Mouse (Mus musculus): ENCODE results near the gene Gm17374. TPM values are rescaled to one million over a fixed set of nuclear protein-coding genes. Genes with fewer than 3 reads are reported as not detected.
A peak's percentile ranks its signal among the peaks of the same experiment; 100 is the strongest.
"Not testable (repeated sequence)": the region's sequence is repeated elsewhere in the genome, so short reads cannot be mapped to it uniquely, and the experiment has no call there.

Gm17374 gene
- not detected for total RNA-seq (2022)

GRCm38 (mm10) chr2:140151743-140152142, at the start of gene Gm17374:
TSS of gene Gm17374 (plus strand) at chr2:140152043.
- not testable (repeated sequence) for DNase-seq (ENCODE audit: low spot score)

- DNase-seq (ENCODE audit: low spot score): no peak
Observed at GRCm38 (mm10) chr2:140104951-140105350, 46.9 kb upstream of the Gm17374 start.

DNA sequence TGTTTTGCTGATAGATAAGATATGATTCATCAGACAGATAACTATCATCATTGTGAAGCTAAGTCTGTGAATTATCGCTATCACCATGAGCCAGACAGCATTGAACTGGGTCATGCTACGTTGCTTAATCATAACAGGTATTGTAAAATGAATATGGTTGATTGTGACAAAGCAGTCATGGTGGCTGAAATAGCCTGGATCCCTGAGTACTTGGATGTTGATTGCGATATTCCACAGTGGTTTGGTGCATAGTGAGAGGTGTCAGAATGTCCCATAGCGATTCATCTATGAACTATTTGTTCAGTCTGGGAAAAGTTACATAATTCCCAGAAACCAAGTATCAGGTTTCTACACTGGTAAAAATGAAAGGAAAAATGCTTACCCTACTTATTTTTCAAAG, 44.2 kb upstream of the Gm17374 start:
- DNase-seq (ENCODE audit: low spot score): no peak

- DNase-seq (ENCODE audit: low spot score): no peak
Observed at GRCm38 (mm10) chr2:140108945-140109344, 42.9 kb upstream of the Gm17374 start.

- DNase-seq (ENCODE audit: low spot score): no peak
Observed at GRCm38 (mm10) chr2:140113851-140114250, 38.0 kb upstream of the Gm17374 start.

- no peak for DNase-seq (ENCODE audit: low spot score)
Observed at GRCm38 (mm10) chr2:140125516-140125915, 26.3 kb upstream of the Gm17374 start.

DNA sequence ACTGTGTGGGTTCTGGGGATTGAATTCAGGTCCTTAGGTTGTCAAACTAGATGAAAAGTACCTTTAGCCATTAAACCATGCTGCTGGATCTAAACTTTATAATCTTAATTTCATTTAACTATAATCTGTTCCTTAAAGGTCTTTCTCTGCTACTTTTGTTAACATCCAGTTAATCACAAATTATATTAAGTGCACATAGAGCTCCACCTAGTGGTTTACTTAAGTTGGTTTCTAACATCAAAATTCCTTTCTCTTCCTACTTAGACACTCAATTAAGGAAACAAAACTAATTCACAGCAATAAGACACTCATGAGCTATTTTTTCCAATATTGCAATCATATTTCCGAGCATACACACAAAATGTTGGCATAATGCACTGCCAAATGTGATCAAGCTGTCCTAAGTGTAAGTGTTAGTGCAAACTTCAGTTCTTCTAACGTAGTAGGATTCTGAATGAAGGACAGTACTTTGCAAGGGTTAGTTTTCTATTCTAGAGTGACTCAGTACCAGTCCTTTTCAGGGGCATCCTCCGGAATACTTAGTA, 7.4 kb downstream of the Gm17374 start:
- peak; percentile 28 for DNase-seq (ENCODE audit: low spot score)

DNA sequence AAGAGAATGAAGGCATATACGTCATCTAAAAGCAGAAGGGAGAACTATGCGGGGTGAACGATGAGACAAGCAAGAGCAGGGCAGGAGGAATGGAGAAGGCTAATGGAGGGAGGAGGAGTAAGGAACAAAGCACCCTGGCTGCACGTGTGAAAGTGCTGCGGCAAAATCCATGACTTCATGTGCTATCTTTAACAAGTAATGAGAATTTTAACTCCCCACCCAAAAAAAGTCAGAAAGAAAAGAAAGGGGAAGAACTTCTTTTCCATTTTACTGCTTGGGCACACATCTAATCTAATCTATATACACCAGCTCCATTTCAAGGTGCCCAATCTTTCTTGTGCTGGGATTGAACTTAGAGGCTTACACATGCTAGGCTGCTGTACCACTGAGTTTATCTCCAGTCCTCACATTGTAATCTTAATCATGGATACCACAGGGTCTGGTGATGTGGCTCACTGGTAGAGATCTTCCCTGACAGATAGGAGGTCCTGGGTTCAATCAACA, 11.6 kb downstream of the Gm17374 start:
- DNase-seq (ENCODE audit: low spot score): no peak

- DNase-seq (ENCODE audit: low spot score): no peak
Observed at GRCm38 (mm10) chr2:140169057-140169456, 17.2 kb downstream of the Gm17374 start.

- DNase-seq (ENCODE audit: low spot score): peak; percentile 99
Observed at GRCm38 (mm10) chr2:140170127-140170802, 18.4 kb downstream of the Gm17374 start, which contains the start of the genes Esf1 and Ndufaf5. TSS of gene Esf1 (minus strand) at chr2:140170564. TSS of gene Ndufaf5 (plus strand) at chr2:140170649.

DNA sequence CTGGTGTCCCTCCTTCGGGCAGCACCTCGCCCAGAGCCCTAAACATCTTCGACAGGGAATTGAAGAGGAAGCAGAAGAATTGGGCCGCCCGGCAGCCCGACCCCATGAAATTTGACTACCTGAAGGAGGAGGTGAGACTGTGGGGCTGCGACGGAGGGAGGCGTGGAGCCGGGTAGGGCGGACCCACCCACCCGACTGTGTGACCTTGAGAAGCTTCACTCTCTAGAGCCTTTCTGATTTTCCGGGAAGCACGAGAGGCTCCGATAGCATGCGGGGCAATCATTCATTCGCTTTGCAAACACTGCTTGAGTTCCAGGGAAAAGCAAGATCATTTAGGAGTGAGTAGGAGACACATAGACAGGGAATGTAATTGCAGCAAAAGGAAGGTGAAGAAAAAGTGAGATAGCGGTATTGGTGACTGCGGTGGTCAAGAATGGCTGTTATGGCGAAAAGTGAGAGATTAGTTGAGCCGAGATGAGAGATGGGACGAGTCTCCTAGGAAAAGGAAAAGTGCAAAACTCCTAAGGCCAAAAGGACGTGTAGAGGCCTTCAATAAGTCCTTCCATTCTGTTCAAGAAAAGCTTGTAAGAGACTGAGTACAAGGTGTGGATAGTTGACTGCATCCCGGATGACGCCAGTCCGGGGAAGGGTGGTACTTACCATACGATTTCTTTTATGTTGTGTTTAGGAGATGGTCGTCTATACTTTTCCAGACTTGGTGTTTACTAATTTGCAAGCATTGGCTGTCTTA, 19.1 kb downstream of the Gm17374 start:
- DNase-seq (ENCODE audit: low spot score): no peak

DNA sequence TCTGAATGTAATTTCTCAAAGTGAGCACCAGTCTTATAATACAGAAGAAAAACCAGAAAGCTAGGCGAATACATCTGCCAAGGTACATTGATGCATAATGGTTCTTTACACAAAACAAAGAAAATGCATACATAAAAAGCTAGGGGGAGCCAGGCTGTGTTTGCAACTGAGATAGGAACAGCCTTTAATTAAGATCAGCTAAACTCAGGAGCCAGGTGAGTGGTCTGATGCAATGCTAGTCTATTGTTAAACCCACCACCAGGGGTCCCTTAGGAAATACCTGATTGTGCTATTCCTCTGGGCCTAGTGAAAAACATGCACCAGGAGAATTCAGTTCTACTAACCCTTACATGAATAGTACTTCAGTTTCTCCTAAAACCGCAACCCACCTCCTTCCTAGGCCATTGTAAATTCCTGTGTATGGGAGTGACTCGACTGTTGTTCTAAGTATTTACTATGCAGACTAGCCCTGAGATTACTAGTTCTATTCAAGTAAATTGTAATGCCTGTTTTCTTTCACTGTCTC, 33.9 kb downstream of the Gm17374 start:
- not testable (repeated sequence) for DNase-seq (ENCODE audit: low spot score)

DNA sequence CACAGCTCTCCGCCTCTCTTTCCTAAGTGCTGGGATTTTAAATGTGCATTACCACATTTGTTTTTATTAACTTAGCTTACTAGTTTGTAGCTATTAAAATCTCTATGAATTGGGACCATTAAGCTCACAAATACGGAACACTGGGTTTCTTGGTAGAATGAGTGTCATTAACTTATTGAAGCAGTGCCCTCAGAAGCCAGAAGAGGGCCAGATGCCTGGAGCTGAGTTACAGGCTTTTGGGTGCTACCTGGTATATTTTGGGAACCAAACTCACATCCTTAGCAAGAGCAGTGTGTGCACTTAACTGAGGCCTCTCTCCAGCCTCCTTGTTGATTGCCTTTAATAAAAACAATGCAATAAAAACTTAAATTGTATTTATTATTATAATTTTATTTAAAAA, 48.9 kb downstream of the Gm17374 start:
- DNase-seq (ENCODE audit: low spot score): no peak

DNA sequence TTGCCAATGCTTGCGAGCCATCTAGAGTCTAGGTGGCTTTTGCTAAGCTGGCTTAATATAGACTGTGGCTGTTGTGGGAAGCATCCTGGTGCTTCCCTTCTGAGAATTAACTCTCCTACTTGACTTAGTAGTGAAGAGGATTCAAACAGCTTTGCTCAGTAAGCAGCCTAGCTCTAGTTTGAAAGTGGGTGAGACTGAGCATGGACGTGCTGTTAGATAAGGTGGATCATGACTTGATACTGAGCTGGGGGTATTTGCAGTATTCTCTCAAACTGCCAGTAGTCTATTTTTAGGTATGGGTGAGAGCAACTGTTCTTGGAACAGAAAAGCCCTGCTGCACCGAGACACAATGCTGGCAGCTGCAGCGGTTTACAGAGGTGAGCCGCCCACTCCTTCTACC, 50.7 kb downstream of the Gm17374 start:
- DNase-seq (ENCODE audit: low spot score): peak; percentile 36

Other genes starting within 250 kb of the Gm17374 start
- 1 to 10 TPM; 6.6 to 7.8 (median 7.0) TPM for gene Tasp1, start 85.2 kb upstream of the Gm17374 start, total RNA-seq (2022)
- gene Esf1, start 18.5 kb downstream of the Gm17374 start, total RNA-seq (2022): 10 to 100 TPM in 3 of 4 experiments, 1 to 10 TPM in 1; 9.7 to 13.2 (median 11.7) TPM
- 10 to 100 TPM; 31.2 to 35.0 (median 32.6) TPM for gene Ndufaf5, start 18.6 kb downstream of the Gm17374 start, total RNA-seq (2022)
- gene Sel1l2, start 237.7 kb downstream of the Gm17374 start, total RNA-seq (2022): not detected
- 1 to 10 TPM; 7.0 to 9.1 (median 8.7) TPM for gene Macrod2, start 243.3 kb downstream of the Gm17374 start, total RNA-seq (2022)

All from heart, adult 8-10 months (tissue).